Mouse (Mus musculus) cortical plate, adult 2 months (tissue): ENCODE results near the gene Olfr329-ps.
"Not testable (repeated sequence)": the region's sequence is repeated elsewhere in the genome, so short reads cannot be mapped to it uniquely, and the experiment has no call there.

Experiments
- CTCF ChIP-seq: fragments of 200-500 bp; IDR thresholded peaks from 2 replicates; pipeline ENCODE4 v1.5.1; 2011; ENCODE audit warnings: mild to moderate bottlenecking, control low read depth, low read length; ENCODE audit not compliant: insufficient read depth; ENCODE audit errors: extremely low read depth
- POLR2A ChIP-seq: fragments of 200-500 bp; IDR thresholded peaks from 2 replicates; pipeline ENCODE4 v1.6.1; 2011; ENCODE audit warnings: mild to moderate bottlenecking, low read length, control low read depth; ENCODE audit not compliant: insufficient read depth; ENCODE audit errors: extremely low read depth

DNA sequence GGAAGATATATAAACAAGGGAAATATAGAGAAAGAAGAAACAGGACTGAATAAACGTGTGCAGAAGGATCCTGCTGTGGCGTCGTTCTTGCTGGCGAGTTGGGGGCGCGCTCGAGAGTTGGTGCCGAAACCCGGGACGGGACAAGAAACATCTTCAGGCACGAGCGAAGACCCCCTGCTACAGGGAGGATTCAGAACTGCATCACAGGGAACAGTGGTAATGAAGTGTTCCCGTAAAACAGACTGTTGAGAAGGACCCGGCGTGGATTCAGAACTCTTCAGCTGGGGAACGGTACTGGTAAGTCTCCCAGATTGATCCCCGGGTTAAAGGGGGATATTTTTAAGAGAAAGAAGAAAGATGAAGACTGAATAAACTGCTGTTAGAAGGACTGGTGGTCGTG is 27.3 kb downstream of the Olfr329-ps start:
- TF ChIP-seq POLR2A, CTCF: not testable (repeated sequence)
